Mouse (Mus musculus): ENCODE data around the gene Gm49378. TPM values are rescaled to one million over a fixed set of nuclear protein-coding genes. Genes with fewer than 3 reads are reported as not detected.

Gm49378 gene
- total RNA-seq, 2 experiments from 2014 or later, result 1.1 to 2.3 TPM

- no peak for TF ChIP-seq CTCF (IDR thresholded peaks at IDR 0.05)
- intact Hi-C loops (cut with DNase I), result no loop called here
- no peak for DNase-seq
- Histone ChIP-seq H3K27ac (no peak within 1 kb of the TSS), H3K4me3 (no peak within 1 kb of the TSS)
These were observed 12.2 kb upstream of the Gm49378 start, which contains the start of gene Tssk4 for GRCm38 (mm10) chr14:55649884-55650283. TSS of gene Tssk4 (plus strand) at chr14:55650184.

DNA sequence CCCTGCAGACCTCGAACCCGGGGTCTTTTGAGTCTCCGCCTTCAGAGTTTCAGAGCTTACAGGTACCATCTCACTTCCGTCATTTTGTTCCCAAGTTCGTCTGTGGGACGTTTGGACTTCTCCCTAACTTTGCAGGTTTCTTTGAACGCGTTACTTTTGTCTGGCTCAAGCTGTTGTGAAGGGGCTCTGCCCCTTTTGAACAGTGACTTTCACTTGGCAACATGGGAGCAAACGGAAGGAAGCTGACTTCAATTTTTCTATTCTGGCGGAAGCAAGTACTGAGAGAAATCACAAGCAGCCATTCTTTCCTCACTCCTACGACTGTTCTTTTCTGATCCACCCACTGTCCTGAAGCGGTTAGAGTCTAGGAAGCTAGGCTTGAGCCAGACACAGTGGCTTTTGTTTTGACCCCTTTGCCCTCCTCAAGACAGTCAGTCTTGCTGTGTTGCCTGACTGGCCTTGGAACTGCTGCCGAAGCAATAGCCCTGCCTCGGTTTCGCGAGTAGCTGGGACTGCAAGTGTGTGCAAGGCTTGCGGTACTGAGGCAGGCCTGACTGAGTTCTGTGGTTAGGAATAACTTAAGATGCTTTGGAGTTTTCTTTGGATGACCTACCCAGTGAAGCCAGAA lies 6.7 kb upstream of the Gm49378 start:
- intact Hi-C loops (cut with DNase I), result no loop called here
- no peak for TF ChIP-seq CTCF (IDR thresholded peaks at IDR 0.05)
- no peak for DNase-seq
- H3K27ac ChIP-seq, result peak overlapping the region; percentile 100
- peak overlapping the region; percentile 94 for H3K4me3 ChIP-seq

GRCm38 (mm10) chr14:55643060-55643907 lies 5.6 kb upstream of the Gm49378 start, which contains the start of gene Tm9sf1:
TSS of gene Tm9sf1 (minus strand) at chr14:55643806.
- peak within 1 kb of the TSS; percentile 94 for H3K4me3 ChIP-seq
- intact Hi-C loops (cut with DNase I), result no loop called here
- no peak; the same call in 1 of the 2 replicates for TF ChIP-seq CTCF (IDR thresholded peaks at IDR 0.05)
- peak within 1 kb of the TSS; percentile 100 for H3K27ac ChIP-seq
- peak; percentile 90 for DNase-seq

DNA sequence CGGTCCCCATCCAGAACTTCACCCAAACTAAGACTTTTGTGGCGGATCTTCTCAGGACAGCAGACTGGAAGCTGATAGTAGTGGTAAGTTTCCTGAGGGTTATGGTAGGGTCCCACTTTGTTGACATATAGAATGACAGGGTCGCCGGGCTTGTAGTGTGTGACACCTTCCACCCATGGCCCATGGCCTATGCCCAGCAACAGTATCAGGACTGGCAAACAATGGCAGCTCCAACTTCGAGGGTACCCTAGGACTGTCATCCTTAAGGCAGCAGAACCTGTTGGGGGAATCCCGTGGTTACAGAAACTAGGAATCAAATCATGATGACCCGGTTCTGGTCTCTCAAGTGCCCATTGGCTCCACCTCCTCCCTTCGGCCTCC lies 5.0 kb upstream of the Gm49378 start:
- H3K4me3 ChIP-seq, result peak overlapping the region; percentile 94
- TF ChIP-seq CTCF (IDR thresholded peaks at IDR 0.05), result no peak
- intact Hi-C loops (cut with DNase I), result no loop called here

GRCm38 (mm10) chr14:55641291-55641690 lies 3.6 kb upstream of the Gm49378 start:
- intact Hi-C loops (cut with DNase I), result no loop called here
- H3K4me3 ChIP-seq, result no peak overlapping the region
- TF ChIP-seq CTCF (IDR thresholded peaks at IDR 0.05), result no peak
- DNase-seq, result no peak
- H3K27ac ChIP-seq, result no peak overlapping the region

More for the DNA sequence above, 5.0 kb upstream of the Gm49378 start:
- no peak for DNase-seq
- H3K27ac ChIP-seq, result peak overlapping the region; percentile 100

DNA sequence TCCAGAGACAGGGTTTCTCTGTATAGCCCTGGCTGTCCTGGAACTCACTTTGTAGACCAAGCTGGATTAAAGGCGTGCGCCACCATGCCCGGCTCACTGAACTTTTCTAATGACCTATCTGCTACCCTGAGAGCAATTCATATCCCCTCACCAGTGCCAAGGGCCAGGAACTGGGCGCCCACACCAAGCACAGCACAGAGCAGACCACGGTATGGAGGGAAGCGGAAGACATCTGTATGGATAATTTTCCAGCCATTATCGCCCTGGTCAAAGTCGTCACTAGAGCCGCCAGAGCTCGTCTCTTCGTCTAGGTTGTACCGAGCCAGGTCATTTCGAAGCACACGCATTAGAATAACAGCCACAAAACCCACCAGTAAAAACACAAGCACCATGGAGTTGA lies 3.1 kb upstream of the Gm49378 start:
- Histone ChIP-seq H3K4me3 (no peak overlapping the region), H3K27ac (no peak overlapping the region)
- TF ChIP-seq CTCF (IDR thresholded peaks at IDR 0.05), result no peak
- DNase-seq, result no peak
- intact Hi-C loops (cut with DNase I), result no loop called here

GRCm38 (mm10) chr14:55635523-55636007 lies 2.1 kb downstream of the Gm49378 start, which contains the start of gene Ipo4:
TSS of gene Ipo4 (minus strand) at chr14:55635957.
- Histone ChIP-seq H3K4me3 (peak within 1 kb of the TSS; percentile 84), H3K27ac (peak within 1 kb of the TSS; percentile 87)
- TF ChIP-seq CTCF (IDR thresholded peaks at IDR 0.05), result no peak
- intact Hi-C loops (cut with DNase I), result no loop called here
- peak; percentile 93 for DNase-seq

DNA sequence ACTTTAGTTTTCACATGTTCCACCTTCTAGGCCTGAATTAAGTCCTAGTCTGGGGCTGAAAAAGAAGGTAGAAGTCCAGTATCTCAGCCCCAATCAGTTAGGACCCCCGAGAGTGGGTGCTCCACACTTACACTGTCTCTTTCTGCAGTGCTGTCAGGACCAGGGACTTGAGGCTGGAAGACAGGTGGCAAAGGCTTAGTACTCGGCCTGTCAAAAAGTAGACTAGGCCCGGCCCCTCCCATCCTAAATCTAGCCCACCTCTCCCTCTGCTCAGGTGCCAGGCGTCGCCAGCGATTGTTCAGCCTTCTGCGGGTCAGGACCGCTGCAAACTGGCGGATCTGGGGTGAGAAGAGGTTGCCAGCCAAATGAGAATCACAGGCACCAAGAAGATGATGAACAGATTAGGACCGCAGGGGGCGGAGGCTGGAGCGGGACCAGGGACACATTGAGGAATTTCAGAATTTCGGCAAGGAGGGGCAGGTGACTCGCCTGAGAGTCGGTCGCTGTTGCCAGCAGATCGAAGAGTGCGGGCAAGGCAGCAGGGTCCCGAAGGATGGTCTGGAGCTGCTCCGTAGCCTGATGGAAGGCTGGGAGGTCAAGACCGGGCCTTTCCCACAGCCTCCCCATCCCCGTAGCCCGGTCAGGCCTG lies 2.7 kb downstream of the Gm49378 start:
- no peak for TF ChIP-seq CTCF (IDR thresholded peaks at IDR 0.05)
- H3K27ac ChIP-seq, result peak overlapping the region; percentile 87
- peak overlapping the region; percentile 84 for H3K4me3 ChIP-seq
- no peak for DNase-seq
- intact Hi-C loops (cut with DNase I), result no loop called here

DNA sequence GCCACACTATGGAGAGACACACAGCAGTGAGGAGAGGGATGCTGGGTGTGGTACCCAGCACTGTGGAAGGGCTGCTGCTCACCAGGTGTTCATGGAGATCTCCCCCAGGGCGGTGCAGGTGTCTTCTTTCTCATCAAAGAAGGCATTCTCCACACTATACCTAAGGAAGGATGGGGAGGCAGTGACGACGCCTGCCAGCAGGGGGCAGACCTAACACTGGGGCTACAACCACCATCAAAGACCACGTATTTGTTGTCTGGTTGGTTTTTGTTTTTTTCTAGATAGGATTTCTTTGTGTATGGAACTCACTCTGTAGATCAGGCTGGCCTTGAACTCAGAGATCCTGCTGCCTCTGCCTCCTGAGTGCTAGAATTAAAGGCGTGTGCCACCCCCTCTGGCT lies 8.4 kb downstream of the Gm49378 start:
- H3K27ac ChIP-seq, result no peak overlapping the region
- TF ChIP-seq CTCF (IDR thresholded peaks at IDR 0.05), result peak; percentile 90
- H3K4me3 ChIP-seq, result no peak overlapping the region
- peak; percentile 70 for DNase-seq
- intact Hi-C loops (cut with DNase I), result loop anchor here (2.0 kb wide), 1 partner anchor 113 kb away; no protein-coding TSS in a partner anchor

DNA sequence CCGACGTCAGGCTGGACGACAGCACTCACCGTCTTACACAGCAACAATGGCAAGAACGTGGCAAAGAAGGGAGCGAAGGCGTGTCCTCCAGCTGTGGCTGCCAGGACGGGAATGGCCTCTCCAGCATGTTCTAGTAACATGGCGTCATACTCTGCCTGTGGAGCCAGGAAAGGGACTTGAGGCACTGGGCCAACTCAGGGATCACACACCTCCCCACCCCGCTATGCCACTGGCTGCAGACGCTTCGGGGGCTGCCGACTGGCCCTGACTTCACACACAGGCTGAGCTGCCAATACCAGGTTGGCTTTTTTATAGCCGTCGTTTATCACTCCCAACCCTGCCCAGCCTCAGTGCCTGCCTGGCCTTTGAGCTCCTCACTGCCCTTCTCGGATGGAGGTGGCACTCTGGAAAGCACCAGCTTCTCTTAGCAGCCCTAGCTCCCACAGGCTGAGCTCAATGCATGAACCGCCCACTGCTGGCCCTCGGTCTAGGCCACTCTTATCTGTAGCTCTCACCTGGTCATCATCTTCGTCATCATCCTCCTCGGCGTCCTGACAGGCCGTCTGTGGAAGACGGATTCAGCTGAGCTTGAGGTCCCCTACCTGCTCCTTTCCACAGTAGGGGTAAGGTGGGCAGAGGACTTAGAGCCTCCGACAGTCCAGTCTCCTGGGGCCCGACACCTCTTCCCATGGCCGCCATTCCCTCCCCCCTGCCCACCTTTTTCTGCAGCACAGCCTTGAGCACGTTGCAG lies 9.4 kb downstream of the Gm49378 start:
- H3K4me3 ChIP-seq, result no peak overlapping the region
- DNase-seq, result no peak
- TF ChIP-seq CTCF (IDR thresholded peaks at IDR 0.05), result no peak
- intact Hi-C loops (cut with DNase I), result loop anchor here (2.0 kb wide), 1 partner anchor 115 kb away; no protein-coding TSS in a partner anchor
- H3K27ac ChIP-seq, result no peak overlapping the region

DNA sequence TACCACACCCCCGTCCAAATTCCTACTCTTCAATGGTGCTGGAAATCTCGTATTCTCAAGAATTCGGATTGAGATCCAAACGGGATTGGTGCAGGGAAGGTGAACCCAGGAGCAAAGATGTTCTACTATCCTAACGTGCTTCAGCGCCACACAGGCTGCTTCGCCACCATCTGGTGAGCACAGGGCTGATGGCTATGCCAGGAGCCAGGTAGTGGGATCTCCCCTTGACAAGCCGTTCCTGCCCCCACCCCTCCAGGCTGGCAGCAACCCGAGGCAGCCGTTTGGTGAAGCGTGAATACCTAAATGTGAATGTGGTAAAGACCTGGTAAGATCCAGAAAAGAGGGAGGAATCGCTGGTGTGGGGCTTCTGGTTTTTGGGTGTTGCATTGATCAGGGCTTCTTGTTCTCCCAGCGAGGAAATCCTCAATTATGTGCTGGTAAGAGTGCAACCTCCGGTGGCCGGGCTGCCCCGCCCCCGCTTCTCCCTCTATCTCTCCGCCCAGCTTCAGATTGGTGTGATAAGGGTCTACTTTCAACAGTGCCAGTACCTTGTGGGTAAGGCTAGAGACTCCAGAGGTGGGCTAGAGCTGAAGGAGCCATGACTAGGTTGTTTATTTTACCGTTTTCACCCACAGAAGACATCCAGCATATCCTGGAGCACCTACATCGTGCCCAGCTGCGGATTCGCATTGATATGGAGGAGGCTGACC lies 19.1 kb downstream of the Gm49378 start:
- H3K4me3 ChIP-seq, result no peak overlapping the region

More for the DNA sequence above, 19.1 kb downstream of the Gm49378 start:
- TF ChIP-seq CTCF (IDR thresholded peaks at IDR 0.05), result no peak
- intact Hi-C loops (cut with DNase I), result no loop called here
- no peak overlapping the region for H3K27ac ChIP-seq
- no peak for DNase-seq
